Mouse (Mus musculus) bone marrow macrophage, adult 2 months (primary cell): ENCODE results near the gene Rasgef1b. TPM values are rescaled to one million over a fixed set of nuclear protein-coding genes. Genes with fewer than 3 reads are reported as not detected.

Experiments used
- H3K27ac ChIP-seq: 2 replicates; pipeline ENCODE4 v1.5.1; 2012; ENCODE audit warnings: low read depth, low read length; ENCODE audit not compliant: insufficient read depth
- H3K4me1 ChIP-seq: 2 replicates; pipeline ENCODE4 v1.6.1; 2012; ENCODE audit warnings: low read length; ENCODE audit not compliant: control insufficient read depth, insufficient read depth
- H3K4me3 ChIP-seq: 2 replicates; pipeline ENCODE4 v1.5.1; 2012; ENCODE audit warnings: mild to moderate bottlenecking, low read length, moderate library complexity; ENCODE audit not compliant: insufficient read depth
- CTCF ChIP-seq: IDR thresholded peaks from 2 replicates; pipeline ENCODE4 v1.5.1; 2012; ENCODE audit warnings: low read depth, mild to moderate bottlenecking, low read length, moderate library complexity
- POLR2A ChIP-seq: IDR thresholded peaks from 2 replicates; pipeline ENCODE4 v1.6.1; 2012; ENCODE audit warnings: mild to moderate bottlenecking, low read depth, low read length, borderline replicate concordance
- polyA plus RNA-seq: library from polyadenylated mRNA; stranded (reverse); fragments of >200 nt; gene quantifications from 2 replicates; pipeline ENCODE4 v1.2.4, GENCODE M21; 2012; ENCODE audit not compliant: missing spikeins, insufficient read depth, insufficient read length

The Rasgef1b gene
- polyA plus RNA-seq, 1 experiment, result 46.5 TPM

- H3K27ac ChIP-seq, result no peak overlapping the region
- TF ChIP-seq CTCF (no peak), POLR2A (no peak)
- no peaks in the 10 kb centered on the region for H3K4me1 ChIP-seq
- no peak overlapping the region for H3K4me3 ChIP-seq
Observed at GRCm38 (mm10) chr5:99587994-99588393, 140.9 kb downstream of the Rasgef1b start.

- no peak overlapping the region for H3K27ac ChIP-seq
- TF ChIP-seq CTCF (no peak), POLR2A (no peak)
- no peaks in the 10 kb centered on the region for H3K4me1 ChIP-seq
- H3K4me3 ChIP-seq, result no peak overlapping the region
Observed at GRCm38 (mm10) chr5:99587589-99587988, 141.3 kb downstream of the Rasgef1b start.

- no peak for TF ChIP-seq POLR2A
- no peak for TF ChIP-seq CTCF
- Histone ChIP-seq H3K4me3 (no peak overlapping the region), H3K4me1 (no peaks in the 10 kb centered on the region), H3K27ac (no peak overlapping the region)
Observed at GRCm38 (mm10) chr5:99586287-99586686, 142.6 kb downstream of the Rasgef1b start.

- H3K27ac ChIP-seq, result no peak overlapping the region
Observed at GRCm38 (mm10) chr5:99585166-99585898, 143.5 kb downstream of the Rasgef1b start.

GRCm38 (mm10) chr5:99584266-99584665, 144.6 kb downstream of the Rasgef1b start:
- TF ChIP-seq POLR2A (no peak), CTCF (no peak)
- H3K27ac ChIP-seq, result no peak overlapping the region
- no peaks in the 10 kb centered on the region for H3K4me1 ChIP-seq
- no peak overlapping the region for H3K4me3 ChIP-seq

More at GRCm38 (mm10) chr5:99585166-99585898, 143.5 kb downstream of the Rasgef1b start:
- Histone ChIP-seq H3K4me1 (no peaks in the 10 kb centered on the region), H3K4me3 (no peak overlapping the region)
- no peak for TF ChIP-seq CTCF
- no peak for TF ChIP-seq POLR2A

GRCm38 (mm10) chr5:99582055-99582454, 146.8 kb downstream of the Rasgef1b start:
- no peak for TF ChIP-seq POLR2A
- no peak for TF ChIP-seq CTCF
- H3K4me1 ChIP-seq, result no peaks in the 10 kb centered on the region
- no peak overlapping the region for H3K27ac ChIP-seq

GRCm38 (mm10) chr5:99578692-99579091, 150.2 kb downstream of the Rasgef1b start:
- H3K4me1 ChIP-seq, result no peaks in the 10 kb centered on the region
- no peak for TF ChIP-seq POLR2A
- peak; percentile 66 for TF ChIP-seq CTCF
- no peak overlapping the region for H3K4me3 ChIP-seq
- H3K27ac ChIP-seq, result no peak overlapping the region

More at GRCm38 (mm10) chr5:99582055-99582454, 146.8 kb downstream of the Rasgef1b start:
- no peak overlapping the region for H3K4me3 ChIP-seq

- no peaks in the 10 kb centered on the region for H3K4me1 ChIP-seq
Observed at GRCm38 (mm10) chr5:99575897-99576296, 153.0 kb downstream of the Rasgef1b start.

GRCm38 (mm10) chr5:99564501-99565323, 164.2 kb downstream of the Rasgef1b start:
- Histone ChIP-seq H3K4me1 (no peaks in the 10 kb centered on the region; the same call in 1 of the 2 replicates), H3K4me3 (no peak overlapping the region), H3K27ac (no peak overlapping the region)
- TF ChIP-seq CTCF (no peak), POLR2A (no peak)

More at GRCm38 (mm10) chr5:99575897-99576296, 153.0 kb downstream of the Rasgef1b start:
- TF ChIP-seq POLR2A (no peak), CTCF (no peak)
- Histone ChIP-seq H3K27ac (no peak overlapping the region), H3K4me3 (no peak overlapping the region)

GRCm38 (mm10) chr5:99562096-99562495, 166.8 kb downstream of the Rasgef1b start:
- no peak for TF ChIP-seq CTCF
- TF ChIP-seq POLR2A, result no peak
- no peak overlapping the region for H3K4me3 ChIP-seq
- no peak overlapping the region for H3K27ac ChIP-seq
- no peaks in the 10 kb centered on the region; the same call in 1 of the 2 replicates for H3K4me1 ChIP-seq
